Mouse (Mus musculus): ENCODE results near the gene Lenep. TPM values are rescaled to one million over a fixed set of nuclear protein-coding genes. Genes with fewer than 3 reads are reported as not detected.

Gene Lenep
- not detected in 2 replicates for polyA plus RNA-seq (2015; fragmentation: Nextera tagmentation; extraction: Ambion mirVana)

- Histone ChIP-seq H3K27ac (ENCODE audit: low read depth, low read length) (peak within 1 kb of the TSS; percentile 54; the same call in 1 of the 2 replicates), H3K9ac (ENCODE audit: low read depth, low read length) (no peak within 1 kb of the TSS), H3K4me2 (replicated peaks; ENCODE audit: low read depth) (no peak within 1 kb of the TSS), H3K36me3 (ENCODE audit: control insufficient read depth, insufficient read depth) (peaks cover 45% of the 10 kb centered on the region), H3K4me3 (ENCODE audit: low read depth, low read length) (no peak within 1 kb of the TSS), H3K27me3 (replicated peaks; ENCODE audit: control insufficient read depth, insufficient read depth, low read length) (no peaks in the 10 kb centered on the region), H3K4me1 (replicated peaks; ENCODE audit: control insufficient read depth, insufficient read depth, low read length) (no peaks in the 10 kb centered on the region), H3K9me3 (ENCODE audit: control insufficient read depth) (no peaks in the 10 kb centered on the region)
- no peak for TF ChIP-seq CTCF (IDR thresholded peaks at IDR 0.05; ENCODE audit: low read depth)
- WGBS: 77% methylated on average over 5 of the region's 5 CpGs
- no peak for ATAC-seq
These were observed at the start of gene Lenep for GRCm38 (mm10) chr3:89402693-89403092. TSS of gene Lenep (minus strand) at chr3:89402793.

GRCm38 (mm10) chr3:89451916-89452315 is 49.3 kb upstream of the Lenep start:
- H3K9ac ChIP-seq (ENCODE audit: low read depth, low read length): no peak overlapping the region
- no peak overlapping the region for H3K27ac ChIP-seq (ENCODE audit: low read depth, low read length)
- no peak for ATAC-seq
- no peak overlapping the region for H3K4me3 ChIP-seq (ENCODE audit: low read depth, low read length)
- no peak overlapping the region for H3K4me2 ChIP-seq (replicated peaks; ENCODE audit: low read depth)
- TF ChIP-seq CTCF (IDR thresholded peaks at IDR 0.05; ENCODE audit: low read depth): no peak
- peaks cover 15% of the 10 kb centered on the region for H3K36me3 ChIP-seq (ENCODE audit: control insufficient read depth, insufficient read depth)
- H3K27me3 ChIP-seq (replicated peaks; ENCODE audit: control insufficient read depth, insufficient read depth, low read length): no peaks in the 10 kb centered on the region
- WGBS: 88% methylated on average over 1 of the region's 1 CpGs
- no peaks in the 10 kb centered on the region for H3K4me1 ChIP-seq (replicated peaks; ENCODE audit: control insufficient read depth, insufficient read depth, low read length)
- H3K9me3 ChIP-seq (ENCODE audit: control insufficient read depth): no peaks in the 10 kb centered on the region

- TF ChIP-seq CTCF (IDR thresholded peaks at IDR 0.05; ENCODE audit: low read depth): peak; percentile 79
- H3K4me1 ChIP-seq (replicated peaks; ENCODE audit: control insufficient read depth, insufficient read depth, low read length): no peaks in the 10 kb centered on the region
- H3K4me2 ChIP-seq (replicated peaks; ENCODE audit: low read depth): no peak overlapping the region
- H3K9me3 ChIP-seq (ENCODE audit: control insufficient read depth): no peaks in the 10 kb centered on the region
- peak; percentile 37 for ATAC-seq
- no peak overlapping the region for H3K9ac ChIP-seq (ENCODE audit: low read depth, low read length)
- H3K27ac ChIP-seq (ENCODE audit: low read depth, low read length): no peak overlapping the region
- no peaks in the 10 kb centered on the region for H3K27me3 ChIP-seq (replicated peaks; ENCODE audit: control insufficient read depth, insufficient read depth, low read length)
- H3K4me3 ChIP-seq (ENCODE audit: low read depth, low read length): no peak overlapping the region
- H3K36me3 ChIP-seq (ENCODE audit: control insufficient read depth, insufficient read depth): peaks cover 38% of the 10 kb centered on the region
- 52% methylated on average over 7 of the region's 7 CpGs for WGBS
These were observed 46.9 kb upstream of the Lenep start for GRCm38 (mm10) chr3:89449541-89449940.

GRCm38 (mm10) chr3:89448720-89449537 is 46.3 kb upstream of the Lenep start:
- Histone ChIP-seq H3K36me3 (ENCODE audit: control insufficient read depth, insufficient read depth) (peaks cover 43% of the 10 kb centered on the region), H3K27ac (ENCODE audit: low read depth, low read length) (no peak overlapping the region), H3K9me3 (ENCODE audit: control insufficient read depth) (no peaks in the 10 kb centered on the region), H3K4me3 (ENCODE audit: low read depth, low read length) (no peak overlapping the region), H3K27me3 (replicated peaks; ENCODE audit: control insufficient read depth, insufficient read depth, low read length) (no peaks in the 10 kb centered on the region), H3K4me2 (replicated peaks; ENCODE audit: low read depth) (no peak overlapping the region), H3K4me1 (replicated peaks; ENCODE audit: control insufficient read depth, insufficient read depth, low read length) (no peaks in the 10 kb centered on the region), H3K9ac (ENCODE audit: low read depth, low read length) (no peak overlapping the region)
- ATAC-seq: 0 out of 2 replicates have a peak, but pooled peaks have one; percentile 18
- 64% methylated on average over 13 of the region's 13 CpGs for WGBS
- TF ChIP-seq CTCF (IDR thresholded peaks at IDR 0.05; ENCODE audit: low read depth): no peak

DNA sequence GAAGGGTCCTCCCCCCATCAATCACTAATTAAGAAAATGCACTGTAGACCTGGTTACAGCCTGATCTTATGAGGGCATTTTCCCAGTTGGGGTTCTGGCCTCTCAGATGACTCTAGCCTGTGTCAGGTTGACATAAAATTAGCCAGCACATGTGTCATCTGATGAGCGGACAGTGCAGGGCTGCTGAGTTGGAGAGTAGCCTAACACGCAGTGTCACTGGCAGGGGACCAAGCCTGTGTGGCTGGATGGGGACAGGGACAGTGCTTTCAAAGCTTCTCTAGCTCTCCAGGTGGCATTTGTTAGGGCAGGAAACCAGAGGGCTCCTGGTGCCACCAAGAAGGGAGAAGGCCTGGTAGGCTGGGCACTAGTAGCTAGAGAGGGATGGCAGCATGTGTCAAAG is 38.1 kb upstream of the Lenep start:
- Histone ChIP-seq H3K4me2 (replicated peaks; ENCODE audit: low read depth) (no peak overlapping the region), H3K9ac (ENCODE audit: low read depth, low read length) (no peak overlapping the region), H3K4me3 (ENCODE audit: low read depth, low read length) (no peak overlapping the region), H3K9me3 (ENCODE audit: control insufficient read depth) (no peaks in the 10 kb centered on the region), H3K36me3 (ENCODE audit: control insufficient read depth, insufficient read depth) (peaks cover 43% of the 10 kb centered on the region), H3K27ac (ENCODE audit: low read depth, low read length) (no peak overlapping the region), H3K4me1 (replicated peaks; ENCODE audit: control insufficient read depth, insufficient read depth, low read length) (no peaks in the 10 kb centered on the region), H3K27me3 (replicated peaks; ENCODE audit: control insufficient read depth, insufficient read depth, low read length) (no peaks in the 10 kb centered on the region)
- no peak for TF ChIP-seq CTCF (IDR thresholded peaks at IDR 0.05; ENCODE audit: low read depth)
- ATAC-seq: no peak
- 91% methylated on average over 2 of the region's 2 CpGs for WGBS

DNA sequence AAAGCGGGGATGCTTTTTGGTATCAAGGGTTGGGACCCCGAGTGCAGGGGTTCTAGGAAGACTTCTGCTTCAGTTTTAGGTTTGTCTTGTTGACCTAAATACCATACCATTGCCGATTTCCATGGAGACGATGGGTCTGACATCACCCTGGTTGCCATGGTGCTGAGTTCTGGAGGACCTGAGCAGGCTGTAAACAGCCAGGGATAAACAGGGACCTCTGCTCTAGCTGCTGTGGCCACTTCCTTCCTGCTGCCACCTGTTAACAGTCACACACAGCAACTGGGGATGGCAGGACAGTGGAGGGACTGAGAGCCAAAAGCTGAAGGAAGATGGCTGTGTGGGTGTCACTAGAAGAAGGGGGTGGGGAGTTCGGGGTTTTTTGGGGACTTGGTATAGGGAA is 34.7 kb upstream of the Lenep start:
- WGBS: 25% methylated on average over 5 of the region's 5 CpGs
- no peaks in the 10 kb centered on the region for H3K27me3 ChIP-seq (replicated peaks; ENCODE audit: control insufficient read depth, insufficient read depth, low read length)
- no peak for TF ChIP-seq CTCF (IDR thresholded peaks at IDR 0.05; ENCODE audit: low read depth)

More for the DNA sequence above, 34.7 kb upstream of the Lenep start:
- Histone ChIP-seq H3K4me2 (replicated peaks; ENCODE audit: low read depth) (peak overlapping the region; percentile 77), H3K4me3 (ENCODE audit: low read depth, low read length) (peak overlapping the region; percentile 52), H3K27ac (ENCODE audit: low read depth, low read length) (no peak overlapping the region), H3K9ac (ENCODE audit: low read depth, low read length) (peak overlapping the region; percentile 53; the same call in 1 of the 2 replicates), H3K36me3 (ENCODE audit: control insufficient read depth, insufficient read depth) (peaks cover 33% of the 10 kb centered on the region), H3K4me1 (replicated peaks; ENCODE audit: control insufficient read depth, insufficient read depth, low read length) (no peaks in the 10 kb centered on the region), H3K9me3 (ENCODE audit: control insufficient read depth) (no peaks in the 10 kb centered on the region)
- ATAC-seq: peak; percentile 26; the same call in 1 of the 2 replicates

Measured in intestine, postnatal 0 days (tissue).